Mouse (Mus musculus) limb, embryonic 14.5 days (tissue): ENCODE data around the gene Phlda1. TPM values are rescaled to one million over a fixed set of nuclear protein-coding genes. Genes with fewer than 3 reads are reported as not detected.
A peak's percentile ranks its signal among the peaks of the same experiment; 100 is the strongest.

Source experiments
- ATAC-seq: fragments of 200-750 bp; cut with Nextera tagmentation; 2 replicates; pipeline ENCODE4 v1.8.0; 2017; ENCODE audit warnings: low read depth, moderate number of reproducible peaks, moderate TSS enrichment; ENCODE audit not compliant: low FRiP score
- DNase-seq: peaks from one replicate; pipeline ENCODE4 v3.0.0-alpha.2; 2015; ENCODE audit warnings: low spot score
- H3K27ac ChIP-seq: fragments of 300-500 bp; sonication (generic); replicated peaks from 2 replicates; pipeline ENCODE4 v1.5.1; 2014; ENCODE audit warnings: low read depth, mild to moderate bottlenecking, low read length, moderate library complexity, mixed read lengths
- H3K27me3 ChIP-seq: fragments of 300-500 bp; sonication (generic); 2 replicates; pipeline ENCODE4 v1.6.1; 2014; ENCODE audit warnings: low read length, mixed read lengths; ENCODE audit not compliant: control insufficient read depth, insufficient read depth
- H3K36me3 ChIP-seq: fragments of 300-500 bp; sonication (generic); 2 replicates; pipeline ENCODE4 v1.6.1; 2014; ENCODE audit warnings: mild to moderate bottlenecking, low read length, moderate library complexity, mixed read lengths; ENCODE audit not compliant: control insufficient read depth, insufficient read depth
- H3K4me1 ChIP-seq: fragments of 300-500 bp; sonication (generic); 2 replicates; pipeline ENCODE4 v1.6.1; 2014; ENCODE audit warnings: antibody characterized with exemption, low read length, mixed read lengths; ENCODE audit not compliant: control insufficient read depth, insufficient read depth
- H3K4me2 ChIP-seq: fragments of 300-500 bp; sonication (generic); replicated peaks from 2 replicates; pipeline ENCODE4 v1.6.1; 2014; ENCODE audit warnings: low read depth, mild to moderate bottlenecking, low read length, moderate library complexity; ENCODE audit not compliant: severe bottlenecking
- H3K4me3 ChIP-seq: fragments of 300-500 bp; sonication (generic); replicated peaks from 2 replicates; pipeline ENCODE4 v1.5.1; 2014; ENCODE audit warnings: low read length
- H3K9ac ChIP-seq: fragments of 300-500 bp; sonication (generic); 2 replicates; pipeline ENCODE4 v1.6.1; 2014; ENCODE audit warnings: mild to moderate bottlenecking, low read depth, low read length, moderate library complexity; ENCODE audit not compliant: severe bottlenecking
- H3K9me3 ChIP-seq: fragments of 300-500 bp; sonication (generic); 2 replicates; pipeline ENCODE4 v1.6.1; 2016; ENCODE audit warnings: low read length; ENCODE audit not compliant: control insufficient read depth
- POLR2A ChIP-seq: fragments of 200-500 bp; IDR thresholded peaks from 2 replicates; pipeline ENCODE4 v1.8.0; 2012; ENCODE audit warnings: inconsistent platforms, mild to moderate bottlenecking, moderate library complexity, borderline replicate concordance; ENCODE audit not compliant: insufficient read depth, insufficient read length; ENCODE audit errors: extremely low read depth
- WGBS: fragments of 180-500 bp; shearing (Covaris S2); extraction: QIAGEN DNeasy Blood & Tissue Kit; methylation state at CpG from one replicate; pipeline ENCODE4 v1.1.7; 2014; 5-methylcytosine and 5-hydroxymethylcytosine counted together
- polyA plus RNA-seq, 2 experiments: library from polyadenylated mRNA; depleted of rRNA in 1 of 2; stranded (reverse) in 1 of 2; unstranded in 1 of 2; fragments of >200 nt; fragmentation: Nextera tagmentation in 1 of 2; extraction: Ambion mirVana in 1 of 2; gene quantifications; 2 replicates each; pipeline versions ENCODE4 v1.2.1 to v1.2.3; 2012 to 2014

Gene Phlda1
- polyA plus RNA-seq, 2 experiments: 39.2 to 44.1 TPM

- no peak overlapping the region for H3K27ac ChIP-seq
- no peak for TF ChIP-seq POLR2A
- no peaks in the 10 kb centered on the region for H3K9me3 ChIP-seq
- H3K4me1 ChIP-seq: peaks cover 8% of the 10 kb centered on the region; the same call in 1 of the 2 replicates
- H3K4me3 ChIP-seq: no peak overlapping the region
- no peak overlapping the region for H3K9ac ChIP-seq
- no peaks in the 10 kb centered on the region for H3K36me3 ChIP-seq
- DNase-seq: no peak
- 55% methylated on average over 4 of the region's 4 CpGs for WGBS
- no peak for ATAC-seq
- H3K27me3 ChIP-seq: no peaks in the 10 kb centered on the region
- H3K4me2 ChIP-seq: no peak overlapping the region
These were observed 22.2 kb downstream of the Phlda1 start for GRCm38 (mm10) chr10:111528283-111528682.

- ATAC-seq (no peak), DNase-seq (no peak)
- WGBS: 75% methylated on average over 7 of the region's 7 CpGs
- no peak for TF ChIP-seq POLR2A
- Histone ChIP-seq H3K27me3 (no peaks in the 10 kb centered on the region), H3K27ac (no peak overlapping the region), H3K4me1 (peaks cover 11% of the 10 kb centered on the region; the same call in 1 of the 2 replicates), H3K4me3 (no peak overlapping the region), H3K9ac (no peak overlapping the region), H3K4me2 (no peak overlapping the region), H3K36me3 (no peaks in the 10 kb centered on the region), H3K9me3 (no peaks in the 10 kb centered on the region)
These were observed 24.3 kb downstream of the Phlda1 start for GRCm38 (mm10) chr10:111530398-111530797.

DNA sequence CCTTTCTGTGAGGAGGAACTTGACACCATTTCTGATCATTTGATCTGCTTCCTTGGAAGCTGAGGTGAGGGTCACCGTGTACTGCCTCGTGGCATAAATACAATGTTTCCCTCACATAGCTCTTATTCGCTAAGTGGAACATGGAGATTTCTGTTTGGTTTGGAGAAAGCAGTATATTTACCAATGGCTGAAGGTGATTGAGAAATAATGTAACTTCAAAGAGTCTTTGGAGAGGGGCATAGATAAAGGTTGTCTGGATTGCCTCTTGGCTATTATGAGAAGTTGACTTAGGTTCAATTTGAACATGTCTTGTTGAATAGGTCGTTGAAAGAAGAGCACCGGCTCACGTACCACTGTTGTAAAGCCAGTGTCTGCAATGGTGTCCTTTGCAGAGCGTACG is 28.6 kb downstream of the Phlda1 start:
- Histone ChIP-seq H3K4me1 (peaks cover 24% of the 10 kb centered on the region), H3K4me2 (no peak overlapping the region), H3K27ac (no peak overlapping the region), H3K27me3 (no peaks in the 10 kb centered on the region), H3K9ac (no peak overlapping the region), H3K4me3 (no peak overlapping the region), H3K9me3 (no peaks in the 10 kb centered on the region), H3K36me3 (no peaks in the 10 kb centered on the region)
- ATAC-seq (no peak), DNase-seq (no peak)
- TF ChIP-seq POLR2A: no peak
- WGBS: 81% methylated on average over 8 of the region's 8 CpGs

DNA sequence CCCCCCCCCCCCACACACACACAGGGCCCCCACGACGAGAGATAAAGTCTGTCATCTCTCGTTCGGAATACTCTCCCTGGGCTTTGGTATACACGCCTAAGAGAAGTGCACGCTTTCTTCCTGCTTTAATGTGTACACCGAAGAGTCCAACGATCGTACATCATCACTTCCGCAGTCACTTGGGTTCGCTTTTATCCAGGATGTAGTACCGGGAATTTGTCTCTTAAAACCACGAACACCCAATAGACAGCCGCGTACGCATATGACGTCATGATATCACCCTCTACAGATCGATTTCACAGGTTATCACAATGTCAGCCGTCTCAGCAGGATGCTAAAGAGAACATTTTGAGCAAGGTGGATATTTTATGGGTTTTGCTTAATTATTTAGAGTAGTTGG is 31.3 kb downstream of the Phlda1 start:
- Histone ChIP-seq H3K9ac (0 out of 2 replicates have a peak overlapping the region, but pooled peaks have one; percentile 2), H3K27ac (no peak overlapping the region)
- 70% methylated on average over 19 of the region's 19 CpGs for WGBS

GRCm38 (mm10) chr10:111539724-111540324 is 33.7 kb downstream of the Phlda1 start:
- no peaks in the 10 kb centered on the region for H3K36me3 ChIP-seq
- H3K9ac ChIP-seq: no peak overlapping the region
- ATAC-seq (peak; percentile 66), DNase-seq (peak; percentile 68)
- no peak overlapping the region for H3K4me3 ChIP-seq
- peak overlapping the region; percentile 15; the same call in 1 of the 2 replicates for H3K4me2 ChIP-seq
- no peaks in the 10 kb centered on the region for H3K9me3 ChIP-seq
- TF ChIP-seq POLR2A: no peak
- H3K27me3 ChIP-seq: no peaks in the 10 kb centered on the region
- H3K27ac ChIP-seq: peak overlapping the region; percentile 73
- peaks cover 38% of the 10 kb centered on the region for H3K4me1 ChIP-seq
- WGBS: 13% methylated on average over 9 of the region's 9 CpGs

More for the DNA sequence above, 31.3 kb downstream of the Phlda1 start:
- no peak overlapping the region for H3K4me3 ChIP-seq
- H3K36me3 ChIP-seq: no peaks in the 10 kb centered on the region
- H3K4me2 ChIP-seq: peak overlapping the region; percentile 13
- H3K4me1 ChIP-seq: peaks cover 34% of the 10 kb centered on the region
- no peaks in the 10 kb centered on the region for H3K27me3 ChIP-seq
- DNase-seq (peak; percentile 27), ATAC-seq (peak; percentile 50; the same call in 1 of the 2 replicates)
- no peak for TF ChIP-seq POLR2A
- H3K9me3 ChIP-seq: no peaks in the 10 kb centered on the region

DNA sequence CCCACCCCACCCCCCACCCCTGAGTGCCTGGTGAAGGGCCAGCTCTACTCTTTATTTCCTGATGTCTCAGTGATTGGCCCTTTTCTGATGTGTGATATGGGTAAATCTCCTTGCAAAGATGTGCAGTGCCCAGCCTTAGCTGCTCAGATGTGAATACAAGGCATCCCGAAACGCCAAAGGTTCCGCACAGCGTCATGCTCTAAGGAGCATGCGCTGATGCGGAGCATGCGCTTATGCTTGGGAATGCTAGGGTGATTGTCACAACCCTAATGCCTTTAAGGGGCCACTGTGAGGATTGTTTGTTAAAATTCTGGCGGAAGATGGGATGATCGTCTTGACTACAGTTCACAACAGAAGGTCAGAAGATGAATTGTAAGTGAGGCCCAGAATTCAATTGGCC is 34.6 kb downstream of the Phlda1 start:
- DNase-seq (no peak), ATAC-seq (no peak)
- 89% methylated on average over 9 of the region's 9 CpGs for WGBS
- peaks cover 38% of the 10 kb centered on the region for H3K4me1 ChIP-seq
- no peak overlapping the region for H3K27ac ChIP-seq
- H3K4me2 ChIP-seq: no peak overlapping the region
- H3K9me3 ChIP-seq: no peaks in the 10 kb centered on the region
- H3K4me3 ChIP-seq: no peak overlapping the region
- H3K27me3 ChIP-seq: no peaks in the 10 kb centered on the region
- no peak for TF ChIP-seq POLR2A
- no peaks in the 10 kb centered on the region for H3K36me3 ChIP-seq
- no peak overlapping the region for H3K9ac ChIP-seq
